Mouse (Mus musculus) neural tube, embryonic 13.5 days (tissue): ENCODE data around the gene Wdr6. TPM values are rescaled to one million over a fixed set of nuclear protein-coding genes. Genes with fewer than 3 reads are reported as not detected.

ENCODE experiments used
- ATAC-seq: fragments of 200-750 bp; cut with Nextera tagmentation; 2 replicates; pipeline ENCODE4 v1.8.0; 2017; ENCODE audit warnings: low read depth, mild to moderate bottlenecking, moderate TSS enrichment, moderate library complexity
- H3K27ac ChIP-seq: fragments of 300-500 bp; sonication (generic); replicated peaks from 2 replicates; pipeline ENCODE4 v1.5.1; 2015; ENCODE audit warnings: moderate library complexity, mild to moderate bottlenecking, inconsistent platforms
- H3K27me3 ChIP-seq: fragments of 300-500 bp; sonication (generic); 2 replicates; pipeline ENCODE4 v1.6.1; 2015; ENCODE audit warnings: mild to moderate bottlenecking, inconsistent platforms
- H3K36me3 ChIP-seq: fragments of 300-500 bp; sonication (generic); 2 replicates; pipeline ENCODE4 v1.6.1; 2015; ENCODE audit warnings: mild to moderate bottlenecking, inconsistent platforms
- H3K4me1 ChIP-seq: fragments of 300-500 bp; sonication (generic); replicated peaks from 2 replicates; pipeline ENCODE4 v1.6.1; 2015; ENCODE audit warnings: inconsistent platforms
- H3K4me2 ChIP-seq: fragments of 300-500 bp; sonication (generic); 2 replicates; pipeline ENCODE4 v1.6.1; 2015; ENCODE audit warnings: inconsistent platforms, mild to moderate bottlenecking, moderate library complexity
- H3K4me3 ChIP-seq: fragments of 300-500 bp; sonication (generic); 2 replicates; pipeline ENCODE4 v1.5.1; 2015; ENCODE audit warnings: mild to moderate bottlenecking, inconsistent platforms
- H3K9ac ChIP-seq: fragments of 300-500 bp; sonication (generic); 2 replicates; pipeline ENCODE4 v1.6.1; 2015; ENCODE audit warnings: moderate library complexity, mild to moderate bottlenecking, inconsistent platforms
- H3K9me3 ChIP-seq: fragments of 300-500 bp; sonication (generic); 2 replicates; pipeline ENCODE4 v1.6.1; 2016; ENCODE audit warnings: inconsistent platforms
- WGBS: fragments of 180-500 bp; shearing (Covaris S2); methylation state at CpG from one replicate; pipeline ENCODE4 v1.1.7; 2015; 5-methylcytosine and 5-hydroxymethylcytosine counted together
- polyA plus RNA-seq: library from polyadenylated mRNA; unstranded; fragments of >200 nt; fragmentation: Nextera tagmentation; extraction: Ambion mirVana; gene quantifications from 2 replicates; pipeline ENCODE4 v1.2.1, GENCODE M21; 2015

The Wdr6 gene
- polyA plus RNA-seq, 1 experiment from 2014 or later, result 254 TPM

DNA sequence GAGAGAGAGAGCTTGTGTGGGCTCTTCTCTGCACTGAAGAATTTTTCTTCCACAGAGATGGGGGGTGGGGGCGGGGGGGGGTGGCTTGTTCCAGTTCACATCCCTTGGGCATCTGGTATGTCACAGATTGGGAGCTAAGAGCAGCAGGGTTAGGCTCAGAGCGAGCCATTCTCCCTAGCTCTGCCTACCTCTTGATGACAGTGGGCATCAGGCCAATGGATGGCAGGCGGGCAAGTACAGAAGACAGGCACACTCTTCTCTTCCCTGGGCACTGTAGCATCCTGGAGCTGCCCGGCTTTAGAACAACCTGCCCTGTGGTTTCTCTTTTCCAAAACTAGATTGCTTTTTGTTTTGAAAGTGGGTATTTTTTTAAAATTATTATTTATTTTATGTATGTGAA is 12.9 kb upstream of the Wdr6 start:
- Histone ChIP-seq H3K4me2 (no peak overlapping the region), H3K27me3 (no peaks in the 10 kb centered on the region), H3K9ac (no peak overlapping the region), H3K27ac (no peak overlapping the region), H3K36me3 (0 out of 2 replicates have a peak, but pooled peaks cover 3% of the 10 kb centered on the region), H3K4me1 (peaks cover 41% of the 10 kb centered on the region), H3K9me3 (no peaks in the 10 kb centered on the region), H3K4me3 (no peak overlapping the region)
- 74% methylated on average over 4 of the region's 4 CpGs for WGBS
- no peak for ATAC-seq

DNA sequence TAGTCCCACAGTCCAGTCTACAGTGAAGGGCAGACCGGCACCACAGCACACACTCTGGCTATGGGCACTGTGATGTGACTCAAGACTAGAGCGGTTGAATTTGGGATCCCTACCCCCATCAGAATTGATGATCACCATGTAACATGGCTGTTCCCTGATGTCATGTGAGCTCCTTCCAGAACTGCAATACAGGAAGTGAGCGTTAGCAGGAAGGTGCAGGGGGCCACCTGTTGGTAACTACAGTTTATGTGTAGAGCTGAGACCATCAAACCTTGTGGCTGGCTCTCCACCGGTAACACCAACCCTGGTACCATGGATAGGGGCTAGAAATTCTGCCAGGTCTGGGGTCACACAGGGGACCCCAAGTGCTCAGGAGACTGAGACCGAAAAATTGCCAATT is 10.7 kb upstream of the Wdr6 start:
- H3K9me3 ChIP-seq, result no peaks in the 10 kb centered on the region
- no peaks in the 10 kb centered on the region for H3K27me3 ChIP-seq
- H3K4me1 ChIP-seq, result peaks cover 41% of the 10 kb centered on the region
- no peak for ATAC-seq
- H3K4me3 ChIP-seq, result no peak overlapping the region
- 83% methylated on average over 5 of the region's 5 CpGs for WGBS
- H3K27ac ChIP-seq, result peak overlapping the region; percentile 99
- no peak overlapping the region for H3K4me2 ChIP-seq
- 0 out of 2 replicates have a peak, but pooled peaks cover 3% of the 10 kb centered on the region for H3K36me3 ChIP-seq
- no peak overlapping the region for H3K9ac ChIP-seq

DNA sequence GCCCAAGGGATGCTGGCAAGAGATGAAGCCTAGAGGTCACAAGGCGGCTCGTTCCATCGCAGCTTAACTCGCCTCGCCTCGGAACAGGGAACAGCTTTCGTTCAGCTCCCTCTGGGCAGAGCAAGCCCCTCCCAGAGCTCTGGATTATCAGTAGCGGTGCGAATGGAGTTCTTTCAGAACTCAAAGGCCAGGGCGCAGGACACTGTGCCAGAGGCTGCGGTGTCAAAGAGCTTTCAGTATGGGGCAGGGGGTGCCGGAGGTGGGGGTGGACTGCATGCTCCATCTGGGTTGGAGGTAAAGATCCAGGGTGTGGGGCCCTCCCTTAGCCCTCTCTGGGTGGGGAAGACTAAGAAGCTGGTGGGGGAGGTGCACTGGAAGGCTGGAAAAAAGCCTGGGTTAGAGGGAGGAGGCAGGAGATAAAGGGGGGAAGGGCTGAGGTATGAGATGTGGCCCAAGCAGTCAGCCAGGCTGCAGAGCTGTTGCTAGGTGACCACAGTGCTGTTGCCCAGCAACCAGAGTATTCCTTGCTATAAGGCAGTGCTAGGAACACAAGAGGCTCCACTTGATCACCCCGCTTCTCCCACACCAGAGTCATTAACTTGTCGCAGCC is 9.1 kb upstream of the Wdr6 start:
- no peaks in the 10 kb centered on the region for H3K27me3 ChIP-seq
- peak; percentile 98 for ATAC-seq
- 2% methylated on average over 14 of the region's 14 CpGs for WGBS
- H3K36me3 ChIP-seq, result peaks cover 7% of the 10 kb centered on the region; the same call in 1 of the 2 replicates
- H3K4me2 ChIP-seq, result peak overlapping the region; percentile 60
- H3K9ac ChIP-seq, result peak overlapping the region; percentile 65
- peak overlapping the region; percentile 99 for H3K27ac ChIP-seq
- H3K4me1 ChIP-seq, result peaks cover 41% of the 10 kb centered on the region
- no peaks in the 10 kb centered on the region for H3K9me3 ChIP-seq
- H3K4me3 ChIP-seq, result peak overlapping the region; percentile 27

DNA sequence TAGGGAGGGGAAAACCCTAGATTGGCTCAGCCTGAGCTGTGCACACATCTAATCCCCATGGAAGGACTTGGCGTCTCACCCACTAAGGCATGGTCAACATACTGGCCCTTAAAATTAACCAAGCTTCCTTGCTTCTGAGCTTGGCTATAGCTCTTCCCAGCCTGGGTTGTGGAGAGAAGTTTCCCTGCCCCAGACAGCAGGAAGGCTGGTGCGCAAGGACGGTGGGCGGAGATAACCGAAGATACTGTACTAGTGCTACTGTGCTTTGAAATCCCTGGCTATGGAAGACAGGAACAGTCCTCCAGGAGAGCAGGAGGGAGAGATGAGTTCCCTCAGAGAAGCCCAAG is 778 bp upstream of the Wdr6 start:
- no peaks in the 10 kb centered on the region for H3K27me3 ChIP-seq
- H3K4me3 ChIP-seq, result peak overlapping the region; percentile 78
- H3K36me3 ChIP-seq, result peaks cover 51% of the 10 kb centered on the region
- WGBS, result 53% methylated on average over 5 of the region's 5 CpGs
- H3K27ac ChIP-seq, result peak overlapping the region; percentile 92
- no peak; the same call in 1 of the 2 replicates for ATAC-seq
- no peaks in the 10 kb centered on the region for H3K9me3 ChIP-seq
- peak overlapping the region; percentile 71 for H3K9ac ChIP-seq
- peak overlapping the region; percentile 95 for H3K4me2 ChIP-seq
- H3K4me1 ChIP-seq, result peaks cover 52% of the 10 kb centered on the region

DNA sequence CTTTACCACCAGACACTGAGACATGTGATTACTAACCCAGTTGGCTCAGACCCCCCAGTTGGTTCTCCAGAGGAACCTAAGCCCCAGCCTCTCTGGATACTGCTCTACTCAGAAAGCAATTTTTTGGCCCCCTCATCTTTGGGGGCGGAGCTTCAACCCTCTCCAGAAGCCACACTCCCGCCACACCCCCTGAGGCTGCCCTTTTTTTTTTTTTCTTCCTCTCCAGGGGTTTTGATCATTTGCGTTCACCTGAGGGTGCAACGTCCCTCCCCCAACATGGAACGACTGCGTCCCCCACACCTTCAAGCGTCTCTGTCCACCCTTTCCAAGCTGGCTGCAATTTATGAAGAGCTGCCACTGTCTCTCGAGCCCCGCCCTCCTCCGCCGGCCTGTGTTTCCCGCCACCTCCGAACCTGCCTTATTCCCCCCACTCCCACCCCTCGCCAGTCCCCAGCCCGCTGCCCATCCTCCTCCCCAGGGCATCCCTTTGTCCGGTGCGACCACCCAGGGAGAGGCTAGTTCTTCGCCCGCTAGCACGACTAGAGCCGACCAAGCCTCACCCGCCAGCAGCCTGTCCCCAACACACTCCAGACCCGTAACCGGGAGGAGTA is 500 bp downstream of the Wdr6 start:
- peaks cover 65% of the 10 kb centered on the region for H3K4me1 ChIP-seq
- H3K9me3 ChIP-seq, result no peaks in the 10 kb centered on the region
- no peak; the same call in 1 of the 2 replicates for ATAC-seq
- H3K9ac ChIP-seq, result peak overlapping the region; percentile 99
- H3K27me3 ChIP-seq, result no peaks in the 10 kb centered on the region
- under 1% methylated on average over 24 of the region's 24 CpGs for WGBS
- H3K27ac ChIP-seq, result peak overlapping the region; percentile 98
- H3K4me2 ChIP-seq, result peak overlapping the region; percentile 95
- peaks cover 62% of the 10 kb centered on the region for H3K36me3 ChIP-seq
- peak overlapping the region; percentile 78 for H3K4me3 ChIP-seq

DNA sequence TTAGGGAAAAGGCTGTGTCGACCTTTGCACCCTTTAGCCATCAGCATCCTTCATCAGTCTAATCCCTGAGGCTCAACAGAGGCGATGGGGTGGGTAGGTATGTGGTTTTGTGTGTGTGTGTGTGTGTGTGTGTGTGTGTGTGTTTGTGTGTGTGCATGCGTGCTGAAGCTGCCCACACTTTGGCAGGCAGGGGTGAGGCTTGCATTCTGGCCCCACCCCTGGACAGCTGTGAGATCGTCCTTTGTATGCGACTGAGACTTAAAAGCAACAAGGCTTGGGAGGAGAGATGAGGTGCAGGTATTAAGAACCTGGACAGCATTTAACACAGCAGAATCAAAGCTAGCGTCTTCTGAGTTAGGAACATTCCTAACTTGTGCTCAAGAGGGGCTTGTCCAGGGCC is 1.5 kb downstream of the Wdr6 start:
- no peak for ATAC-seq
- H3K27ac ChIP-seq, result peak overlapping the region; percentile 98
- H3K4me1 ChIP-seq, result peaks cover 68% of the 10 kb centered on the region
- H3K4me2 ChIP-seq, result peak overlapping the region; percentile 95
- H3K36me3 ChIP-seq, result peaks cover 64% of the 10 kb centered on the region
- peak overlapping the region; percentile 78 for H3K4me3 ChIP-seq
- H3K9me3 ChIP-seq, result no peaks in the 10 kb centered on the region
- no peaks in the 10 kb centered on the region for H3K27me3 ChIP-seq
- peak overlapping the region; percentile 99 for H3K9ac ChIP-seq
- 62% methylated on average over 6 of the region's 6 CpGs for WGBS

- peak overlapping the region; percentile 95 for H3K4me2 ChIP-seq
- no peak overlapping the region for H3K27ac ChIP-seq
- no peak for ATAC-seq
- H3K4me1 ChIP-seq, result peaks cover 72% of the 10 kb centered on the region
- H3K9ac ChIP-seq, result peak overlapping the region; percentile 99; the same call in 1 of the 2 replicates
- H3K9me3 ChIP-seq, result no peaks in the 10 kb centered on the region
- peaks cover 66% of the 10 kb centered on the region for H3K36me3 ChIP-seq
- 89% methylated on average over 37 of the region's 37 CpGs for WGBS
- peak overlapping the region; percentile 78 for H3K4me3 ChIP-seq
- no peaks in the 10 kb centered on the region for H3K27me3 ChIP-seq
Measured at GRCm38 (mm10) chr9:108575321-108576297, 2.9 kb downstream of the Wdr6 start.

DNA sequence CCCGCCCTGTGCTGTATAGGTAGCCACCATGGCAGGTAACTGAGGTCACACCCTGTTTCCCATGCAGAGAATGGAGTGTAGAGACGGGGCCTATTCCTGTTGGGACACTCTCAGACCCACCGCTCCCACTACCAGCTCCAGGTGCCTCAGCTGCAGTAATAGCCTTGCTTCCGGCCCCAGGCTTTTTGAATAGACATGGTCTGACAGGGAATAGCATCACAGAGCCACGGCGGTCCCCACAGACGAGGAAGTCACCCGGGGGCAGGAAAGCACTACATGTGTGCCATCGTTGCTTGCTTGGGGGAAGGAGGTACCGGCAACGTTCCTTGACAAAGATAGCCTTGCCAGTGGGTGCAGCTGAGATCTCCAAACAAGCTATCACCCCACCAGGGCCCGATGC is 3.6 kb downstream of the Wdr6 start:
- WGBS, result 81% methylated on average over 12 of the region's 12 CpGs
- peak overlapping the region; percentile 95 for H3K4me2 ChIP-seq
- H3K4me1 ChIP-seq, result peaks cover 76% of the 10 kb centered on the region
- H3K27me3 ChIP-seq, result no peaks in the 10 kb centered on the region
- ATAC-seq, result no peak
- no peak overlapping the region for H3K27ac ChIP-seq
- H3K36me3 ChIP-seq, result peaks cover 61% of the 10 kb centered on the region
- H3K9ac ChIP-seq, result peak overlapping the region; percentile 45; the same call in 1 of the 2 replicates
- no peaks in the 10 kb centered on the region for H3K9me3 ChIP-seq
- H3K4me3 ChIP-seq, result peak overlapping the region; percentile 3; the same call in 1 of the 2 replicates

DNA sequence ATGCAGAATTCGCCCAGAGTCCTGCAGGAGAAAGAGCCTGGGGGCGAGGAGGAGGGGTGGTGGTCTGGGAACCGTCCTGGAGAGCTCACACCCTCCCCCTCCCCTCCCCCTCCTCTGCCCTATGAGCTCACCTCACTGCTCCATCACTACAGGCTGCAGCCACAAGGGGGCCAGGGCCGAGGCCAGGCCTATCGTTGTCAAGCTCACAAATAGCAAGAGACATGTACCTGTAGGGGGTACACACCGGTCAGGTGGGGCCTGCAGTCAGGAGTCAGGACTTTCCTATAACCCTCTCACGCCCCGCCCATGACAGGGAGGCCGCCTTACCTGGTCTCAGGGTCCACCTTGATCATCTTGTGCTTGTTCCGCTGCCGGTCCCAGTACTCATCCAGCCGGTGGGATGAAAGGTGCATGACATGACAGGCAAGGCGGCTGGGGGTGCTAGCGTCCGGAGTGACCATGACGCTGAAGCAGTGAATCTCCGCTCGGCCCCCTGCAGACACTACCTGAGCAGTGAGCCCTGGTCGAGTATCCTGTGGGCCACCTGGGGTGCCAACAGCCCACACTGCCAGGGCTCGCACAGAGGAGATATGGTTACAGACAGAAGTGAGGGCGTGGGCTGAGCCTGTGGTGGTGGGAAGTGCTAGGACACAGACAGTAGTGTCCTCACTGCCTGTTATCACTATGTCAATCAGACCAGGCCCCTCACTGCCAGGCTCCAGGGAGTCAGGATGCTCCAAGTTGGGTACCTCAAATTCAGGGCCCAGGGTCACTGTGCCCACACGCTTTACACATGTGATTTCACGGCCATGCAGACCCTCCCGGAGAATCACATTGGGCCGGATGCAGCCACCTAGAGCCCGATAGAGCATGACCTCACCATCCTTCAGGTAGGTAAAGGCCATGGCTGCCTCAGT is 4.5 kb downstream of the Wdr6 start:
- Histone ChIP-seq H3K36me3 (peaks cover 61% of the 10 kb centered on the region), H3K9me3 (no peaks in the 10 kb centered on the region), H3K4me3 (no peak overlapping the region), H3K4me2 (peak overlapping the region; percentile 95; the same call in 1 of the 2 replicates), H3K27ac (0 out of 2 replicates have a peak overlapping the region, but pooled peaks have one; percentile 33), H3K9ac (peak overlapping the region; percentile 45; the same call in 1 of the 2 replicates), H3K27me3 (no peaks in the 10 kb centered on the region), H3K4me1 (peaks cover 73% of the 10 kb centered on the region)
- no peak for ATAC-seq
- WGBS, result 53% methylated on average over 26 of the region's 26 CpGs

GRCm38 (mm10) chr9:108572321-108572720 is 6.2 kb downstream of the Wdr6 start:
- Histone ChIP-seq H3K27me3 (no peaks in the 10 kb centered on the region), H3K9ac (no peak overlapping the region), H3K27ac (no peak overlapping the region), H3K4me1 (peaks cover 78% of the 10 kb centered on the region), H3K36me3 (peaks cover 61% of the 10 kb centered on the region), H3K4me2 (no peak overlapping the region), H3K4me3 (no peak overlapping the region), H3K9me3 (no peaks in the 10 kb centered on the region)
- 85% methylated on average over 10 of the region's 10 CpGs for WGBS
- no peak for ATAC-seq

DNA sequence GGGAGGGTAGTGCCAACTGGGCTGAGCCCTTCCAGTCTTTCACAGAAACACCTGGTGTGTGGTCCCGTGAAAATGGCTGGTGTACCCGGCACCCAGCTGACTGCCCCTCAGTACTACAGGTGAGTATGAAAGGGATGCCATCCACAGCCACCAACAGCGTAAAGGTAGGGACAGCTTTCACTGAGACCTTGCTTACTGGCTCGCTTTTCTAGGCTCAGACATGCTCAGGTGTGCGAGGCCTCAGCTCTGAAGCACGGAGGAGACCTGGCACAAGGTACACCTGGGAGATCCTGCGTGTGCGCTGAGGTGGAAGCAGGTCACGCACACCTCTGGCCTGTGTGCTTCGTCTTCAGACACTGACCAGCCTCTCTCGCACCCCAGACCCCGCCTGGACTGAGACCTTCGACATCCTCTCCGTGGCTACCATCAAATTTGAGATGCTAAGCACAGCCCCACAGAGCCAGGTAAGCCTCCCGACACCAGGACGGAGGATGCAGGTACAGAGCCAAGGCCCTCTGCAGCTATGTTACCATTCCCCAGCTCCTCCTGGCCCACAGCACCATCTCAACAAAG is 7.1 kb downstream of the Wdr6 start:
- Histone ChIP-seq H3K4me2 (no peak overlapping the region), H3K9ac (0 out of 2 replicates have a peak overlapping the region, but pooled peaks have one; percentile 12), H3K27ac (no peak overlapping the region), H3K27me3 (no peaks in the 10 kb centered on the region), H3K9me3 (no peaks in the 10 kb centered on the region), H3K36me3 (peaks cover 61% of the 10 kb centered on the region), H3K4me3 (no peak overlapping the region), H3K4me1 (peaks cover 70% of the 10 kb centered on the region)
- ATAC-seq, result no peak
- 94% methylated on average over 16 of the region's 16 CpGs for WGBS
